Mouse (Mus musculus) lung, postnatal 10 days (tissue): Measurements from ENCODE around the gene Msantd2.

Experiments used
- DNase-seq: peaks from one replicate; pipeline ENCODE4 v3.0.0; 2021

The Msantd2 gene

DNA sequence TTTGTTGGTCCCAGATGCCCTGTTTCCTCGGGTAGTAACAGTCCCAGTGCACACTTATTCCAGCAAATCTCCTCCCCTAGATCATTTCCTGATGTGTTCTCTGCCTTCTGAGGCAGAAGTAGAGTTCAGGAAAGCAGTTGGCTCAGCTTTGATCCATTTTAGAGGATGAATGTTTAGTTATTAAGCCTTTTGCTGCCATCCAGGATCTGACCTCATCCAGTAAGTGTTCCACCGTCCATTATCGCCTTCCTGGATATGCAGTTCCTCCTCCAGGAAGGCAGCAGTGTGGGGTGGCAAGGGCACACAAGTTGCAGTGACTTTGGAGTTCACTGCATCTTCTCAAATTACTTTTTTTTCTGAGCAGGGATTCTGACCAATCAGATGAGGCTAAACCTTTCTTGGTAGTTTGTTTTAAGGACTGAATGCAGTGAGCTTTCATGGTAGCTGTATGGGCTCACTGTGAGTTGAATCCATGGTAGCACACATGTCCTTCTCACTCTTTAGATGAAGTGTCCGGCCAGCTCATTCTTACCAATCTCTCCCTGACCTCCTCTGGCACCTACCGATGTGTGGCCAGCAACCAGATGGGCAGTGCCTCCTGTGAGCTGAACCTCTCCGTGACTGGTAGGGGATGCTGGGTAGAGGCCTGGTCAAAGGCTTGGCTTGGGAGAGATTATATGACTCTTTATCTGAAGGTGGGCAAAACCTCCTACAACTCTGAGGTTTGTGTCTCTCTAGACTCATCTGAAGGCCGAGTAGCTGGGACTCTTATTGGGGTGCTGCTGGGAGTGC lies 52.9 kb downstream of the Msantd2 start:
- DNase-seq = peak; percentile 32

DNA sequence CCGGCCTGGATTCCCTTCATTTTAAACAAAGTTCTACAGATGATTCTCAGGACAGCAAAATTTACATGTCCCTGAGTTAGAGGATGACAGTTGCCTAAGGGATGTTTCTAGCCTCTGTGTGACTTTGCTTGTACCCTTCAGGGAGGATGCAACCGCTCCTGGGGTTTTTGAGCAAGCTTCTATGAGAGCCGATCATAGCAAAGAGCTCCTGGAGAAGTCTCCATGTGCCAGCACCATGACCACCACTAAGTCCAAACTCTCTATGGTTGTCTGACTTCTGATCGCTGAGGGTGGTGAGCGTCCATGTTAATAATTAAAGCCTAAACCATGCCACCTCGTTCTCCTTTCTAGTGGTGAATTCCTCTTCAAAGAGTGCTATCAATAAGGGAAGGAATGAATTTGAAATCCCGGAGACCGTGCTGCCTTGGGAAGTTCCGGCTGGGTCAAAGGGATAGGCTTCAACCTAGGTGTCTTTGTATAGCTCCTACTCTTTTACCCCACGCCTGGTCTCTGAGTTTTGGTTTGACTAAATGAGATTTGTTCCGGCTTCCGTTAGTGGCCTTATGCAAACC lies 54.8 kb downstream of the Msantd2 start:
- no peak for DNase-seq

- DNase-seq = peak; percentile 85
These were observed 55.5 kb downstream of the Msantd2 start for GRCm38 (mm10) chr9:37544447-37545165.

DNA sequence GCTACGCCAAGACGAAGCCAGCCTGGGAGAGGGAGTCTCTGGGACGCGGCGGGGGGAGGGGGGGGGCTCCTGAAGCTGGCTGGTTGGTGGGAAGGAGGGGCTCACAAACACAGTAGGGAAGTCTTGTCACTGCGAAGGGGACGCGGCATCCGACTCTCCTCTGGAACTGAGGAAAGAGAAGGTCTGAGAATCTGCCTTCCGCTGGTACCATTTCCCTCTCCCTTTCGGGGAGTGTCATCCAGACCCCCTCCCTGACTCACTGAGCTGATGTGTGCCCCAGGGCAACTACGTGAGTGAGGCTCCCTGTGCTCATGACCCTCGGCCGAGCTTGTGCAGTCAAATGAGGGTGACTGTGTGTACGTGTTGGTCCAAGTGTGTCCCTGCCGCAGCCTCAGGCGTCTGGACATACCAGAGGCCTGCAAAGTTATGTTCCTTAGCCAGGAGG lies 56.1 kb downstream of the Msantd2 start:
- DNase-seq = no peak

- no peak for DNase-seq
These were observed 56.8 kb downstream of the Msantd2 start for GRCm38 (mm10) chr9:37545847-37546452.

GRCm38 (mm10) chr9:37546889-37547288 lies 57.8 kb downstream of the Msantd2 start:
- peak; percentile 32 for DNase-seq

- no peak for DNase-seq
These were observed 61.3 kb downstream of the Msantd2 start for GRCm38 (mm10) chr9:37550435-37550834.

GRCm38 (mm10) chr9:37551751-37552531 lies 62.8 kb downstream of the Msantd2 start:
- no peak for DNase-seq

DNA sequence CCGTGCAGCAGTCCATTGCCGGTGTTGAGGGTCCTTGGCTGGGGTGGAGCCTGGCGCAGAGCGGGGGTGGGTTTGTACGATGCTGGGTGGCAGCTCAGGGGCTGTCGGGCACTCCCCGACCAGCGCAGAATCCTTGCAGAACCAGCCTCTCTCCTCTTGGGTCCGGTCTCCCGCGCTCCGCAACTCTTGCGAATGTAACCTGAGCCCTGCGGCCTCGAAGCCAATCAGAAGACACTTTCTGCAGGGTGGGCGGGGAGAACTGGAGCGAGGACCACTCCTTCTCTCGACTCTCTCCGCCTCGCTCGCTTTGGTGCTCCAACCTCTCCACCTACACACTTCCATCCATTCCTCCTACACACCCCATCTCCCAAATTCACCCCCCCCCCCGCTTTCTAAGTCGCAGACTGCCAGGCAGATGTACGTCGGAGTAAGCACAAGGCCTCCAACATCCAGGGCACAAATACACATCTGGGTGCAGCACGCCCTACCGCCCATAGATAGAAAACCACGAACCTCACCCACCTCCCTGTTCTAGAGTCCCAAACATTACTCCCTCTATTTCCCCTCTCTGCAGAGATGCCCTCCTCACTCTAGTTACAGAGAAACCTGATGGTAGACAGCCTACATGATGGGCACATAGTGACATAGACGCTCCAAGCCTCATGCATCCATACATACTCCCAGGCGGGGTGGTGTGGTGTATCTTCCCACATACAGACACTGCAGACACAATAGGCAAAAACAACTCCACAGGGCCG lies 63.6 kb downstream of the Msantd2 start, which contains the start of gene Nrgn:
Nrgn (minus strand) TSS at position 369 of the 758 bp plus-strand sequence.
- peak; percentile 90 for DNase-seq

DNA sequence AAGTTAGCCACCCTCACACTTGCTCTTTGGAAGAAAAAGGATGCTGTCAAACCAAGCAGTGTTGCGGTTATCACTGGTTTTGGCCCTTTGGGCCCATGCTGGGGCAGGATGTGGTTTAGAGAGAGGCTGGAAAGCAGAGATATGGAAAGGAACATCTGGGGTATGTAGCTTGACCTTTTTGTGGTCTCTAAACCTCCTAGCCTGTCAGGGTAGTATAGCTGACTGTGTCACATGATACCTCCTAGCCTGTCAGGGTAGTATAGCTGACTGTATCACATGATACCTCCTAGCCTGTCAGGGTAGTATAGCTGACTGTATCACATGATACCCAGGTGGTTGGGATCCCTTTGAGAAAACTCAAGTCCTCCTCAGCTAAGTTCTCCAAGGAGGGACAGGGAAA lies 65.2 kb downstream of the Msantd2 start:
- DNase-seq = no peak

DNA sequence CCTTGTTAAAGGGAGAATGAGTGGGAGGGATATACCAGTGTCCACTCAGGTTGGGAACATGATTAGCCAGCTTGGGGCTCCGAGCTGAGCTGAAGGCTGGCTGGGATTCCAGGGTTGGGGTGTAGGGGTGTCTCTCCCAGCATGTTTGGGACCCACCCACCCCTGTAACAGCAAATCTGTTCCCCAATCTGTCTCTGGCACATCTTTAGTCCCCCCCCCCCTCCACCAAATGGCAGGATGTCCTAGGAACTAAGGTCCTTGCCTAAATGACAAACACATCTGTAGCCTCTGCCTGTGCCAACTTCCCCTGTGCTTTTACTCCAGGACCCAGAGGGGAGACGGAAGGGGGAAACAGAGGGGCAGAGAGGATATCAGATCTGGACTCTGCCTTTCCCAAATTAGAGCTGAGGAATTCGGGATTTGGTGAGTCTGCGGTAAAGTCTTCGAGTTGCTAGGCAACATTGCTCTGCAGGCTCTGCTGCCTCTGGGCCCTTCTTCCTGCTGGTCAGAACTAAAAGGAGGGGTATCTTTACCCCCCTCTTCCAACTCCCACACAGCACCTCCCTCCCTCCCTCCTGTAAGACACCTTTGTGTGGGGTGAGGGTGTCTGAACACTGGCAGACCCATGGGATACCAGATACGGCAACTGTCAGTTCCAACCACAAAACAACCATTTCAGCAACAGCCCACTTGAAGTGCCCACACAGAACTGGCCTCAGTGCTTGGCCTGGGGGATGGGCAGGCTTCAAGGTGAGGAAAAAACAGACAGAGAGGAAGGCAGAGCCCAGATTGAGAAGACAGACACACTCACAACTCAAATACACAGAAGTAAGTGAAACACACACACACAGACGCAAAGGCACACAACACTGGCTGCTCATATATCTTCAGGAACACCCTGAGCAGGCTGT lies 66.0 kb downstream of the Msantd2 start, which contains the start of gene Siae:
Siae (plus strand) TSS at position 861 of the 911 bp plus-strand sequence.
- DNase-seq = no peak

GRCm38 (mm10) chr9:37556366-37556765 lies 67.2 kb downstream of the Msantd2 start:
- no peak for DNase-seq

DNA sequence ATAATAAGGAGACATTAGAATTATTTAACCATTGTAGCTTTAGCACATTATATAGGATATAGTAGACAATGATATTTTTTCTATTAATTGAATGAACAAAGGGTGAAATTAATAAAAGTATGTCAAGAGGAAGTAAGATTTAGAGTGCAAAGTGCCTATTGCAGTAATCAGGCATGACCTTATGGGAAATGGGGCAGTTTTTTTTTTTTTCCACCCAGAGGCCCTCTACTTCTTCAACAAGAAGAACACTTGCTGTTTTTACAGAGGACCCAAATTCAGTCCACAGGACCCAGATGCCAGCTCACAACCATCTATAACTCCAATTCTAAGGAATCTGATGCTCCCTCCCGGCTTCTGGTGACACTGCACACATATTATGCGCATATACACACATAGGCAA lies 71.5 kb downstream of the Msantd2 start:
- no peak for DNase-seq

- DNase-seq = no peak
These were observed 74.7 kb downstream of the Msantd2 start for GRCm38 (mm10) chr9:37563805-37564204.

- DNase-seq = no peak
These were observed 77.9 kb downstream of the Msantd2 start for GRCm38 (mm10) chr9:37567019-37567418.

GRCm38 (mm10) chr9:37567454-37567853 lies 78.3 kb downstream of the Msantd2 start:
- DNase-seq = no peak

DNA sequence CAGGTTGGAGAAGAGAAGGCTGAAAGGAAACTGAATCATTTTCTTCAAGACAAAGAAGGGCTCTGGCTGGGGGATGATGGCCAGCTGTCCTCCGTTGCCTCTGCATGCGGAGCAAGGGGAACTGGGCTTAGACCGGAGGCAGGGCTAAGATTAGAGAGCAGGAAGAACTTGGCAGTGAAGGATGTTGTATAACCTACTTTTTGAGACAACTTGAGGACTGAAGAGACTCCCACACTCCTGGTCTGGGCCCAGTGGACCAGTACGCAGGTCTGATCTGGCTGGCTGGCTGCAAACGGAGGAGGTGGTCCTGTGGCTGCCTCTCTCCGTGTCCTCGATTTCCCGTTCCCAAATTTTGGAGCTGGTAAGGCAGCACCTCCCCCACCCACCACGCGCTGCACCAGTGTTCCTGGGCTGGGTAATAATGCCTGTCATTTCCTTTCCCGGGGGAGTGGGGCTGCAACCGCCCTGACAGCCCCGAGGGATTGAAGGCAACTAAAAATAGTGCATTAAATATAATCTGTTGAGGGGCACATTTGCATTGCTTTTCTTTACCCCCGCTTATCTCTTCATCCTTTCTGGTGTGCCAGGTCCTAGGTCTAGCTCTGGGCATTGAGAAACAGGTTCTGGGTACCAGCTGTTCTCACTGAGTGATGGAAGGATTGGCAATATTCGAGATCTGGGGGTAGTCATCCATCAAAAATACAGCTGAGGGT lies 78.9 kb downstream of the Msantd2 start:
- peak; percentile 42 for DNase-seq

DNA sequence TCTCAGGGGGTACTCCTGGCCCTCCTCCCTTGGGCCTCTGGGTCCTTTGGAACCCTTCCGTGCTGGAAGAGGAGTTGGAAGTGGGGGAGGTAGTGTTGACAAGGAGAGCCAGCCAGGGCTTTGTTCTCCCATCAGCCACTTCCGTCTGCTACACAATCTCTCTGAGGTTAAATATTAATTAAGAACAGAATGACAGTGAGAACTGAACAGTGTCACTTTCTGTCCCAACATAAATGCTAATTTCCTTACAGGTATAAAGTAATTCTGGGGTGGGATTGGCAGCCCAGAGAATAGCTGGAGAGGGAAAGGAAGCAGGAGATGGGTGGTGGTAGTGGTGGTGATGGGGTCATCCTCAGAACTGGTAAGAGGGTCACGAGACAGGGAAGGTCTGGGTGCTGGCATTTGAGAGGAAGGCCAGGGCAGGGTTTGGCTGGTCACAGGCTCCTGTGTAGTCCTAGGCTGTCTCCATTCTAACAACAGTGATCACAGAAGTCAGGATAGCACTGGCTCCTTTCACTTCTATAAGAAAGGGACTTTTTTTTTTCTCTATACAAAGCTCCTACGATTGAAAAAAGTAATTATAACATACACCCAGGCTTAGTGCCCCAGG lies 79.6 kb downstream of the Msantd2 start:
- no peak for DNase-seq

DNA sequence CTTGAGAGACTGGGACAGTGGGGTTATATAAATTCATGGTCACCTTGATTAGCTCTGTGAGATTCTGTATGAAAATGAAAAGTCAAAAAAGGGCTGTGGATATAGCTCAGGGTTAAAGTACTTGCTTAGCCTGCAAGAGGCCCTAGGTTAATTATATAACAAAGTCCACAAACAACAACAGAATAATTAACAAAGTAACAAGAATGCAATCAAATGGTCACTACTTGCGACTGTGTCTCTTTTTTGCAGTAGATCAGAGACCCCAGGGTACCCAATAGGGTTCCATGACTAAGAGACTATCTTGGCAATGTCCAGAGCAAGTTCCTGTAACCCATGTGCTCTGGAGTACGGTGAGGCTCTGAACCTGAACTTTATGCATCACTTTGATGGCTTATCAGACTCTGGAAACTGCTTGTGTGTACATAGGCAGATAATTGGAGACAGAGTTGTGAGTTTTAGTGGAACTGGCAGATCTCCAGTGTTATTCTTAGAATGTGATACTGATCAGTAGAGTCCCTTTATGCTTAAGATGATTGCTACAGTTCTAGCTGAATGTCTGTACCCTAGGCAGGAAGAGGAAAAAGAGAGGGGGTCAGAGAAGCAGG lies 80.2 kb downstream of the Msantd2 start:
- no peak for DNase-seq
